Mouse (Mus musculus) liver, embryonic 14.5 days (tissue): ENCODE measurements around the gene Anxa4. TPM values are rescaled to one million over a fixed set of nuclear protein-coding genes. Genes with fewer than 3 reads are reported as not detected.

Source experiments
- ATAC-seq: fragments of 200-750 bp; cut with Nextera tagmentation; 2 replicates; pipeline ENCODE4 v1.8.0; 2017; ENCODE audit warnings: moderate number of reproducible peaks, mild to moderate bottlenecking, moderate library complexity; ENCODE audit not compliant: insufficient read depth
- DNase-seq, 3 experiments: peaks; one replicate each; pipeline ENCODE4 v3.0.0-alpha.2; 2012 to 2013; ENCODE audit warnings: low read depth in 3 of 3, low spot score in 3 of 3
- H3K27ac ChIP-seq: fragments of 300-500 bp; sonication (generic); 2 replicates; pipeline ENCODE4 v1.5.1; 2014; ENCODE audit warnings: moderate library complexity, mild to moderate bottlenecking, control low read depth, inconsistent platforms
- H3K27me3 ChIP-seq: fragments of 300-500 bp; sonication (generic); 2 replicates; pipeline ENCODE4 v1.6.1; 2014; ENCODE audit warnings: mild to moderate bottlenecking, low read length, moderate library complexity; ENCODE audit not compliant: control insufficient read depth, insufficient read depth
- H3K36me3 ChIP-seq: fragments of 300-500 bp; sonication (generic); replicated peaks from 2 replicates; pipeline ENCODE4 v1.6.1; 2014; ENCODE audit warnings: low read depth; ENCODE audit not compliant: control insufficient read depth, insufficient read depth
- H3K4me1 ChIP-seq, 2 experiments: fragments of 200-500 bp in 1 of 2; fragments of 300-500 bp in 1 of 2; sonication (generic) in 1 of 2; replicated peaks; 2 replicates each; pipeline ENCODE4 v1.6.1; 2012 to 2014; ENCODE audit warnings: antibody characterized with exemption in 1 of 2, inconsistent platforms in 1 of 2, low read length in 1 of 2; ENCODE audit not compliant: control insufficient read depth in 2 of 2, insufficient read depth in 2 of 2
- H3K4me2 ChIP-seq: fragments of 300-500 bp; sonication (generic); 2 replicates; pipeline ENCODE4 v1.6.1; 2014; ENCODE audit warnings: low read depth, mild to moderate bottlenecking, control low read depth, moderate library complexity
- H3K4me3 ChIP-seq, 2 experiments: fragments of 200-500 bp in 1 of 2; fragments of 300-500 bp in 1 of 2; sonication (generic) in 1 of 2; 2 replicates each; pipeline ENCODE4 v1.5.1; 2012 to 2014; ENCODE audit warnings: low read depth in 2 of 2, low read length in 2 of 2, mild to moderate bottlenecking in 2 of 2, control low read depth in 1 of 2, inconsistent platforms in 1 of 2, moderate library complexity in 1 of 2; ENCODE audit not compliant: insufficient read depth in 1 of 2
- H3K9ac ChIP-seq: fragments of 300-500 bp; sonication (generic); replicated peaks from 2 replicates; pipeline ENCODE4 v1.6.1; 2014; ENCODE audit warnings: mild to moderate bottlenecking, control low read depth, moderate library complexity
- H3K9me3 ChIP-seq: fragments of 300-500 bp; sonication (generic); 2 replicates; pipeline ENCODE4 v1.6.1; 2016; ENCODE audit warnings: low read length, mixed read lengths; ENCODE audit not compliant: control insufficient read depth
- CTCF ChIP-seq: IDR thresholded peaks from 2 replicates; pipeline ENCODE4 v1.5.1; 2016; ENCODE audit warnings: antibody characterized with exemption, low read depth, control low read depth
- EP300 ChIP-seq: IDR thresholded peaks from 2 replicates; pipeline ENCODE4 v1.6.1; 2016; ENCODE audit warnings: antibody characterized with exemption, low read depth
- WGBS: fragments of 180-500 bp; shearing (Covaris S2); extraction: QIAGEN DNeasy Blood & Tissue Kit; methylation state at CpG from one replicate; pipeline ENCODE4 v1.1.7; 2014; ENCODE audit not compliant: insufficient replicate concordance; 5-methylcytosine and 5-hydroxymethylcytosine counted together
- polyA plus RNA-seq, 2 experiments: library from polyadenylated mRNA; depleted of rRNA in 1 of 2; stranded (reverse) in 1 of 2; unstranded in 1 of 2; fragments of >200 nt; fragmentation: Nextera tagmentation in 1 of 2; extraction: Ambion mirVana in 1 of 2; gene quantifications; 2 replicates each; pipeline versions ENCODE4 v1.2.1 to v1.2.3; 2012 to 2014

The Anxa4 gene
- polyA plus RNA-seq, 2 experiments = 16.4 to 29.4 TPM

GRCm38 (mm10) chr6:86830738-86831500 is 37.5 kb upstream of the Anxa4 start:
- H3K4me2 ChIP-seq = no peak overlapping the region
- H3K36me3 ChIP-seq = no peaks in the 10 kb centered on the region
- H3K9ac ChIP-seq = no peak overlapping the region
- no peak for ATAC-seq
- H3K9me3 ChIP-seq = no peaks in the 10 kb centered on the region
- H3K4me3 ChIP-seq = no peak overlapping the region
- no peaks in the 10 kb centered on the region for H3K27me3 ChIP-seq
- TF ChIP-seq EP300 (no peak), CTCF (no peak)
- no peak for DNase-seq
- WGBS = 51% methylated on average over 10 of the region's 10 CpGs
- H3K27ac ChIP-seq = no peak overlapping the region
- H3K4me1 ChIP-seq = 0 out of 4 replicates have a peak, but pooled peaks cover 0 to 2% of the 10 kb centered on the region in 2 experiments

GRCm38 (mm10) chr6:86829768-86830167 is 36.4 kb upstream of the Anxa4 start:
- Histone ChIP-seq H3K27me3 (no peaks in the 10 kb centered on the region), H3K4me2 (no peak overlapping the region), H3K4me3 (no peak overlapping the region), H3K4me1 (0 out of 4 replicates have a peak, but pooled peaks cover 0 to 2% of the 10 kb centered on the region in 2 experiments), H3K9me3 (no peaks in the 10 kb centered on the region), H3K36me3 (no peaks in the 10 kb centered on the region), H3K9ac (no peak overlapping the region), H3K27ac (no peak overlapping the region)
- ATAC-seq (no peak), DNase-seq (no peak)
- WGBS = 48% methylated on average over 6 of the region's 6 CpGs
- TF ChIP-seq CTCF = no peak

- Histone ChIP-seq H3K4me2 (no peak overlapping the region), H3K9me3 (no peaks in the 10 kb centered on the region), H3K36me3 (no peaks in the 10 kb centered on the region), H3K4me3 (no peak overlapping the region), H3K9ac (no peak overlapping the region), H3K27ac (no peak overlapping the region), H3K27me3 (no peaks in the 10 kb centered on the region; the same call in 1 of the 2 replicates), H3K4me1 (0 out of 4 replicates have a peak, but pooled peaks cover 0 to 3% of the 10 kb centered on the region in 2 experiments)
- ATAC-seq = no peak
- WGBS = 57% methylated on average over 2 of the region's 2 CpGs
- DNase-seq = no peak
- no peak for TF ChIP-seq EP300
- TF ChIP-seq CTCF = peak; percentile 55; the same call in 1 of the 2 replicates
Measured at GRCm38 (mm10) chr6:86827432-86827831, 34.0 kb upstream of the Anxa4 start.

- no peak for TF ChIP-seq EP300
- TF ChIP-seq CTCF = no peak
- H3K27ac ChIP-seq = no peak overlapping the region
- H3K36me3 ChIP-seq = no peaks in the 10 kb centered on the region
- H3K4me2 ChIP-seq = no peak overlapping the region
- H3K4me3 ChIP-seq = no peak overlapping the region
- ATAC-seq (no peak), DNase-seq (no peak)
- H3K27me3 ChIP-seq = no peaks in the 10 kb centered on the region; the same call in none of the 2 replicates
- H3K9me3 ChIP-seq = no peaks in the 10 kb centered on the region
- WGBS = 73% methylated on average over 7 of the region's 7 CpGs
- peaks cover 0 to 6% of the 10 kb centered on the region in 2 experiments; a peak in 1 of 4 replicates for H3K4me1 ChIP-seq
- no peak overlapping the region for H3K9ac ChIP-seq
Measured at GRCm38 (mm10) chr6:86824401-86824800, 31.0 kb upstream of the Anxa4 start.

GRCm38 (mm10) chr6:86823824-86824223 is 30.4 kb upstream of the Anxa4 start:
- H3K36me3 ChIP-seq = no peaks in the 10 kb centered on the region
- WGBS = 23% methylated on average over 10 of the region's 10 CpGs
- H3K27ac ChIP-seq = no peak overlapping the region
- H3K9ac ChIP-seq = no peak overlapping the region
- ATAC-seq (no peak), DNase-seq (no peak)
- H3K9me3 ChIP-seq = no peaks in the 10 kb centered on the region
- H3K4me3 ChIP-seq = no peak overlapping the region
- H3K4me2 ChIP-seq = no peak overlapping the region
- H3K4me1 ChIP-seq = peaks cover 0 to 6% of the 10 kb centered on the region in 2 experiments; a peak in 1 of 4 replicates
- no peaks in the 10 kb centered on the region; the same call in none of the 2 replicates for H3K27me3 ChIP-seq
- TF ChIP-seq CTCF (no peak), EP300 (no peak)
